18 mouse cellular contexts compared by ENCODE assay signal in genomic region chr3:83996086-83996485, GRCm38 (mm10). TPM values are rescaled to one million over a fixed set of nuclear protein-coding genes. Genes with fewer than 3 reads are reported as not detected.
DNase-seq lines count a peak whose midpoint lies in the region; ATAC-seq and TF ChIP-seq lines count a peak whose summit lies in the region.
"Had no signal": no experiment of that assay in that cellular context is flagged by ENCODE, and none has a peak within 500 bp of the region (broad histone marks: within the 10 kb centered on the region; RNA-seq: fewer than 3 reads in every experiment).

No protein-coding gene starts in this region.

- peak; percentile 50 to 71 for DNase-seq in adrenal gland, adult (ENCODE audit: inconsistent age in 2 of 2, low spot score in 1 of 2)
- no peak for DNase-seq in adrenal gland, postnatal 10 days
- DNase-seq in heart, adult 2 months = peak in 1 of 2 experiments; percentile 32
- DNase-seq in heart, adult 8-10 months (ENCODE audit: low spot score) = no peak
- no peak for DNase-seq in midbrain, postnatal 0 days (ENCODE audit: low spot score)
- DNase-seq in skeletal muscle tissue, adult 2 months (ENCODE audit: low read depth, low spot score) = peak; percentile 28
- no peak for DNase-seq in cerebellum, adult 2 months
- DNase-seq: cerebellum, adult 9-11 months; gastrocnemius, postnatal 36 days; kidney, adult 11 months; kidney, postnatal 25 days; thymus, adult 2 months had no signal

- H3K9ac ChIP-seq in heart, adult 2 months (ENCODE audit: low read depth, low read length) = no peak overlapping the region
- H3K9ac ChIP-seq in midbrain, embryonic 12.5 days (replicated peaks) = no peak overlapping the region
- H3K9ac ChIP-seq in midbrain, postnatal 0 days (replicated peaks; ENCODE audit: low read length, poor library complexity, severe bottlenecking) = no peak overlapping the region
- H3K9ac ChIP-seq: embryonic facial prominence, embryonic 15.5 days; limb, embryonic 15.5 days; lung, embryonic 15.5 days had no signal

- no peaks in the 10 kb centered on the region for H3K79me2 ChIP-seq in heart, adult 2 months (replicated peaks; ENCODE audit: control insufficient read depth, insufficient read depth, low read length)

- H3K27me3 ChIP-seq in heart, adult 2 months (ENCODE audit: control insufficient read depth, insufficient read depth, low read length) = no peaks in the 10 kb centered on the region
- H3K27me3 ChIP-seq in midbrain, embryonic 12.5 days = no peaks in the 10 kb centered on the region
- H3K27me3 ChIP-seq in midbrain, postnatal 0 days (ENCODE audit: insufficient read depth, low read length) = no peaks in the 10 kb centered on the region
- H3K27me3 ChIP-seq in cerebellum, adult 2 months (ENCODE audit: control insufficient read depth, insufficient read depth, low read length) = no peaks in the 10 kb centered on the region
- H3K27me3 ChIP-seq: embryonic facial prominence, embryonic 15.5 days; limb, embryonic 15.5 days; lung, embryonic 15.5 days had no signal

- H3K4me1 ChIP-seq in heart, adult 2 months (ENCODE audit: control insufficient read depth, insufficient read depth, low read length) = peaks cover 16% of the 10 kb centered on the region
- peaks cover 65% of the 10 kb centered on the region for H3K4me1 ChIP-seq in midbrain, embryonic 12.5 days
- no peaks in the 10 kb centered on the region for H3K4me1 ChIP-seq in midbrain, postnatal 0 days (ENCODE audit: insufficient read depth, low read length)
- peaks cover 26% of the 10 kb centered on the region for H3K4me1 ChIP-seq in cerebellum, adult 2 months (ENCODE audit: control insufficient read depth, insufficient read depth, low read length)

- peaks cover 4% of the 10 kb centered on the region; the same call in 1 of the 2 replicates for H3K36me3 ChIP-seq in heart, adult 2 months (ENCODE audit: control insufficient read depth, insufficient read depth, low read length)
- H3K36me3 ChIP-seq in midbrain, embryonic 12.5 days = no peaks in the 10 kb centered on the region
- H3K36me3 ChIP-seq in midbrain, postnatal 0 days (ENCODE audit: insufficient read depth, low read length) = no peaks in the 10 kb centered on the region
- H3K36me3 ChIP-seq: embryonic facial prominence, embryonic 15.5 days; limb, embryonic 15.5 days; lung, embryonic 15.5 days had no signal

- no peak for TF ChIP-seq CTCF in heart, adult 2 months (IDR thresholded peaks at IDR 0.05)
- TF ChIP-seq CTCF in midbrain, postnatal 0 days (IDR thresholded peaks at IDR 0.05) = no peak
- no peak for TF ChIP-seq CTCF in cerebellum, adult 2 months (IDR thresholded peaks at IDR 0.05; ENCODE audit: borderline replicate concordance, insufficient read depth, low read depth, low read length)

- H3K9me3 ChIP-seq in midbrain, embryonic 12.5 days = no peaks in the 10 kb centered on the region
- H3K9me3 ChIP-seq in midbrain, postnatal 0 days (ENCODE audit: low read length) = no peaks in the 10 kb centered on the region
- H3K9me3 ChIP-seq: embryonic facial prominence, embryonic 15.5 days; limb, embryonic 15.5 days; lung, embryonic 15.5 days had no signal

- WGBS in heart, adult 2 months = 54% methylated on average over 6 of the region's 6 CpGs
- WGBS in midbrain, embryonic 12.5 days = 50% methylated on average over 6 of the region's 6 CpGs
- 54% methylated on average over 6 of the region's 6 CpGs for WGBS in midbrain, postnatal 0 days
- 92% methylated on average over 6 of the region's 6 CpGs for WGBS in cerebellum, adult 2 months

- TF ChIP-seq EP300 in heart, adult 2 months (IDR thresholded peaks at IDR 0.05; ENCODE audit: insufficient read depth, low read depth, low read length) = peak; percentile 45; the same call in 1 of the 2 replicates

- H3K4me2 ChIP-seq in midbrain, embryonic 12.5 days (replicated peaks) = no peak overlapping the region
- H3K4me2 ChIP-seq in midbrain, postnatal 0 days (ENCODE audit: low read depth, low read length, poor library complexity, severe bottlenecking) = no peak overlapping the region
- H3K4me2 ChIP-seq: embryonic facial prominence, embryonic 15.5 days; limb, embryonic 15.5 days; lung, embryonic 15.5 days had no signal

- intact Hi-C loops in heart, adult 2 months (cut with DNase I) = no loop called here

- 0 out of 2 replicates have a peak, but pooled peaks have one; percentile 26 for TF ChIP-seq POLR2A in heart, adult 2 months (IDR thresholded peaks at IDR 0.05; ENCODE audit: insufficient read depth, low read depth, low read length)
- TF ChIP-seq POLR2A in cerebellum, adult 2 months (IDR thresholded peaks at IDR 0.05; ENCODE audit: borderline replicate concordance, insufficient read depth, low read length) = no peak

- H3K27ac ChIP-seq in heart, adult 2 months = peak overlapping the region; percentile 76
- H3K27ac ChIP-seq in midbrain, embryonic 12.5 days (replicated peaks) = peak overlapping the region; percentile 42; the same call in 1 of the 2 replicates
- no peak overlapping the region for H3K27ac ChIP-seq in midbrain, postnatal 0 days (ENCODE audit: low read depth, low read length)
- H3K27ac ChIP-seq in cerebellum, adult 2 months (ENCODE audit: insufficient read depth, low read length) = no peak overlapping the region
- H3K27ac ChIP-seq: embryonic facial prominence, embryonic 15.5 days; limb, embryonic 15.5 days; lung, embryonic 15.5 days had no signal

- H3K4me3 ChIP-seq in heart, adult 2 months = no peak overlapping the region
- no peak overlapping the region for H3K4me3 ChIP-seq in midbrain, embryonic 12.5 days
- H3K4me3 ChIP-seq in midbrain, postnatal 0 days (ENCODE audit: low read depth, low read length) = no peak overlapping the region
- no peak overlapping the region for H3K4me3 ChIP-seq in cerebellum, adult 2 months (replicated peaks; ENCODE audit: insufficient read depth, low read depth, low read length)
- H3K4me3 ChIP-seq: embryonic facial prominence, embryonic 15.5 days; limb, embryonic 15.5 days; lung, embryonic 15.5 days had no signal

- no peak for ATAC-seq in midbrain, embryonic 12.5 days (ENCODE audit: low FRiP score, low read depth)
- no peak for ATAC-seq in midbrain, postnatal 0 days (ENCODE audit: low FRiP score)
- ATAC-seq: activated CD4-positive, CD25-positive, alpha-beta regulatory T cell, adult 4 months; hindbrain, embryonic 16.5 days had no signal

RNA-seq across cellular contexts. Expression of gene Tmem131l, which starts 43.9 kb away (rescaled TPM):
- total RNA-seq in adrenal gland, postnatal 10 days (2021) = 10 to 100 TPM; 44.9 to 61.7 TPM
- total RNA-seq in heart, adult 2 months (2021) = 10 to 100 TPM; 22.0 to 23.4 TPM
- 17.3 and 18.1 TPM in 2 replicates for polyA plus RNA-seq in heart, adult 2 months (2012; rRNA removed)
- total RNA-seq in heart, adult 8-10 months (2022) = 10 to 100 TPM; 17.6 to 25.0 (median 21.0) TPM
- 83.7 and 96.5 TPM in 2 replicates for polyA plus RNA-seq in midbrain, embryonic 12.5 days (2016; fragmentation: Nextera tagmentation; extraction: Ambion mirVana)
- total RNA-seq in midbrain, postnatal 0 days (2014; rRNA removed) = 37.3 and 37.7 TPM in 2 replicates
- 16.1 and 22.5 TPM in 2 replicates for polyA plus RNA-seq in midbrain, postnatal 0 days (2015; fragmentation: Nextera tagmentation; extraction: Ambion mirVana)
- 9.2 and 9.7 TPM in 2 replicates for polyA plus RNA-seq in cerebellum, adult 2 months (2012; rRNA removed)

Comparison
In these comparisons a context has a peak if more than half of its experiments do, and no peak if none do; other contexts are left out.
1. DNase-seq: peak in adrenal gland, adult (2 of 2) and skeletal muscle tissue, adult 2 months (single experiment); none in adrenal gland, postnatal 10 days (single experiment), heart, adult 8-10 months (single experiment), midbrain, postnatal 0 days (single experiment) and cerebellum, adult 2 months (0 of 2).
2. H3K27ac ChIP-seq: peak in heart, adult 2 months (single experiment) and midbrain, embryonic 12.5 days (single experiment); none in midbrain, postnatal 0 days (single experiment) and cerebellum, adult 2 months (single experiment).